Mouse (Mus musculus): ENCODE data around the gene Ppp1r9a. TPM values are rescaled to one million over a fixed set of nuclear protein-coding genes. Genes with fewer than 3 reads are reported as not detected.

Ppp1r9a gene
- total RNA-seq, 2 experiments from 2014 or later, result 67.0 to 67.4 TPM

- DNase-seq (ENCODE audit: low spot score in 2 of 2), result no peak
Measured at GRCm38 (mm10) chr6:4953028-4953719, 50.5 kb downstream of the Ppp1r9a start.

- DNase-seq (ENCODE audit: low spot score in 2 of 2), result no peak
Measured at GRCm38 (mm10) chr6:4956651-4957050, 53.9 kb downstream of the Ppp1r9a start.

GRCm38 (mm10) chr6:4962197-4962596, 59.5 kb downstream of the Ppp1r9a start:
- no peak for DNase-seq (ENCODE audit: low spot score in 2 of 2)

GRCm38 (mm10) chr6:4963049-4963448, 60.3 kb downstream of the Ppp1r9a start:
- no peak for DNase-seq (ENCODE audit: low spot score in 2 of 2)

- no peak for DNase-seq (ENCODE audit: low spot score in 2 of 2)
Measured at GRCm38 (mm10) chr6:4967236-4967635, 64.5 kb downstream of the Ppp1r9a start.

- no peak for DNase-seq (ENCODE audit: low spot score in 2 of 2)
Measured at GRCm38 (mm10) chr6:4971229-4971628, 68.5 kb downstream of the Ppp1r9a start.

GRCm38 (mm10) chr6:4972808-4973207, 70.1 kb downstream of the Ppp1r9a start:
- DNase-seq (ENCODE audit: low spot score in 2 of 2), result no peak

- no peak for DNase-seq (ENCODE audit: low spot score in 2 of 2)
Measured at GRCm38 (mm10) chr6:4973337-4973736, 70.6 kb downstream of the Ppp1r9a start.

GRCm38 (mm10) chr6:4977515-4977914, 74.8 kb downstream of the Ppp1r9a start:
- no peak for DNase-seq (ENCODE audit: low spot score in 2 of 2)

- DNase-seq (ENCODE audit: low spot score in 2 of 2), result no peak
Measured at GRCm38 (mm10) chr6:4978249-4978648, 75.5 kb downstream of the Ppp1r9a start.

- DNase-seq (ENCODE audit: low spot score in 2 of 2), result no peak
Measured at GRCm38 (mm10) chr6:4978897-4979296, 76.2 kb downstream of the Ppp1r9a start.

- DNase-seq (ENCODE audit: low spot score in 2 of 2), result no peak
Measured at GRCm38 (mm10) chr6:4980113-4980512, 77.4 kb downstream of the Ppp1r9a start.

- no peak for DNase-seq (ENCODE audit: low spot score in 2 of 2)
Measured at GRCm38 (mm10) chr6:4982686-4983162, 80.0 kb downstream of the Ppp1r9a start.

- no peak for DNase-seq (ENCODE audit: low spot score in 2 of 2)
Measured at GRCm38 (mm10) chr6:4985668-4986067, 83.0 kb downstream of the Ppp1r9a start.

- no peak for DNase-seq (ENCODE audit: low spot score in 2 of 2)
Measured at GRCm38 (mm10) chr6:4987084-4987483, 84.4 kb downstream of the Ppp1r9a start.

- DNase-seq (ENCODE audit: low spot score in 2 of 2), result no peak
Measured at GRCm38 (mm10) chr6:4988688-4989087, 86.0 kb downstream of the Ppp1r9a start.

- no peak for DNase-seq (ENCODE audit: low spot score in 2 of 2)
Measured at GRCm38 (mm10) chr6:4992308-4992707, 89.6 kb downstream of the Ppp1r9a start.

GRCm38 (mm10) chr6:4993600-4994160, 91.0 kb downstream of the Ppp1r9a start:
- DNase-seq (ENCODE audit: low spot score in 2 of 2), result no peak

- no peak for DNase-seq (ENCODE audit: low spot score in 2 of 2)
Measured at GRCm38 (mm10) chr6:4994161-4994919, 91.6 kb downstream of the Ppp1r9a start.

GRCm38 (mm10) chr6:4997599-4997998, 94.9 kb downstream of the Ppp1r9a start:
- DNase-seq (ENCODE audit: low spot score in 2 of 2), result no peak

- no peak for DNase-seq (ENCODE audit: low spot score in 2 of 2)
Measured at GRCm38 (mm10) chr6:4998929-4999328, 96.2 kb downstream of the Ppp1r9a start.

- DNase-seq (ENCODE audit: low spot score in 2 of 2), result no peak
Measured at GRCm38 (mm10) chr6:5000788-5001187, 98.1 kb downstream of the Ppp1r9a start.

All from adrenal gland, postnatal 4 days (tissue).